In the genomic region with DNA sequence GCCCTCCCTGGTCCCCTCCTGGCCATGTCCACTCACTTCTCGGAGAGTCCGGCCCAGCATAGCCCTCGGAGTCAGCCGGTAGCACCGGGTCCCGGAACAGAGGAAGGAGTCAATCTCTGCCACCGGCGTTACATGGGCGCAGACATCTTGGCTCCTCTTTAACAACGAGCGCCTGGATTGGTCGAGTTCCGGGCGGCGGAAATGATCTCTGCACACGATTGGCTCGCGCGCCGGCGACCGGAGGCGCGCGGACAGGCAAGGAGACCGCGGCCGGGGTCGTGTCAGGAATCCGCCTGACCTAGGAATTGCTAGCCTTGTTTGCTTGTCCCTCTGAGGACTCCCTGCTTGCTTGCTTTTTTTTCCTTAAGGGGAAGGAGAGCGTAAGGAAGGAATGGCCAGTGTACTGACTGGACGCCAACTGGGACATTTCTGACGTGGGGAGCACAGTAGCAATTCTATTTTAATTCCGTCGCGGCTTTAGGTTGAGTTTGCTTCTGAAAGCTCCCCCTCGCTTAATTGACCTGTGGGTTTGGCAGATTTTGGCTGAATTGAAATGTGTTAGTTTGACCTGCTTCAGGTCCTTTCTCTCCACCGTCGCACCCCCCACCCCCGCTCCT, we compare ENCODE assay signal across 1 mouse cellular context.
TF ChIP-seq lines count a peak whose summit lies in the region.

A gene (minus strand): TSS at position 168 of the 617 bp plus-strand sequence.
A gene (plus strand): TSS at position 230 of the 617 bp plus-strand sequence.

TF ChIP-seq in CH12.LX, 34 proteins besides CTCF, POLR2A, EP300 and RAD21 (continued from another document):
- no peak for TF ChIP-seq CHD1 (IDR thresholded peaks at IDR 0.05; ENCODE audit: low read depth, low read length)
- no peak for TF ChIP-seq POLR2AphosphoS2 (IDR thresholded peaks at IDR 0.05; ENCODE audit: low read depth, low read length)
- 0 out of 2 replicates have a peak, but pooled peaks have one; percentile 2 for TF ChIP-seq MEF2A (IDR thresholded peaks at IDR 0.05; ENCODE audit: borderline replicate concordance, low read depth, low read length)
- TF ChIP-seq JUN (IDR thresholded peaks at IDR 0.05; ENCODE audit: insufficient read depth, low read depth, low read length), result no peak
- TF ChIP-seq GABPA (IDR thresholded peaks at IDR 0.05; ENCODE audit: insufficient replicate concordance, low read depth, low read length), result no peak; the same call in 1 of the 2 replicates
- peak; percentile 90 for TF ChIP-seq MXI1 (IDR thresholded peaks at IDR 0.05; ENCODE audit: low read depth, low read length)
- peak; percentile 33 for TF ChIP-seq TCF12 (IDR thresholded peaks at IDR 0.05; ENCODE audit: low read depth, low read length)
- no peak for TF ChIP-seq BHLHE40 (IDR thresholded peaks at IDR 0.05; ENCODE audit: low read depth, low read length)
- TF ChIP-seq ETS1 (conservative IDR thresholded peaks at IDR 0.05; ENCODE audit: low read depth, low read length), result no peak; the same call in 1 of the 2 replicates
- no peak for TF ChIP-seq USF2 (conservative IDR thresholded peaks at IDR 0.05; ENCODE audit: low read depth, low read length)
- no peak for TF ChIP-seq USF1 (IDR thresholded peaks at IDR 0.05; ENCODE audit: low read depth, low read length)
- no peak for TF ChIP-seq IRF4 (IDR thresholded peaks at IDR 0.05; ENCODE audit: low read depth, low read length)
- TF ChIP-seq MAFK (IDR thresholded peaks at IDR 0.05; ENCODE audit: insufficient replicate concordance, low read length), result no peak
- TF ChIP-seq SIN3A (IDR thresholded peaks at IDR 0.05; ENCODE audit: low read length), result peak; percentile 36; the same call in 1 of the 2 replicates
- no peak; the same call in 1 of the 2 replicates for TF ChIP-seq MAZ (IDR thresholded peaks at IDR 0.05; ENCODE audit: low read depth, low read length)
- TF ChIP-seq JUND (conservative IDR thresholded peaks at IDR 0.05; ENCODE audit: low read depth, low read length), result no peak
- TF ChIP-seq ELF1 (IDR thresholded peaks at IDR 0.05; ENCODE audit: low read depth, low read length), result peak; percentile 79
- no peak for TF ChIP-seq ZC3H11A (IDR thresholded peaks at IDR 0.05; ENCODE audit: low read depth, low read length)
- peak; percentile 36; the same call in 1 of the 2 replicates for TF ChIP-seq E2F4 (IDR thresholded peaks at IDR 0.05; ENCODE audit: insufficient replicate concordance, low read depth, low read length)
- no peak; the same call in 1 of the 2 replicates for TF ChIP-seq RCOR1 (conservative IDR thresholded peaks at IDR 0.05; ENCODE audit: low read depth, low read length)
- peak; percentile 83; the same call in 1 of the 2 replicates for TF ChIP-seq KAT2A (IDR thresholded peaks at IDR 0.05; ENCODE audit: insufficient replicate concordance, low read length)
- no peak for TF ChIP-seq SMC3 (IDR thresholded peaks at IDR 0.05; ENCODE audit: low read depth, low read length)
- peak; percentile 77; the same call in 1 of the 2 replicates for TF ChIP-seq TBP (conservative IDR thresholded peaks at IDR 0.05; ENCODE audit: low read depth, low read length)
- no peak for TF ChIP-seq ZMIZ1 (IDR thresholded peaks at IDR 0.05; ENCODE audit: low read depth, low read length)
- TF ChIP-seq ZNF384 (IDR thresholded peaks at IDR 0.05; ENCODE audit: low read depth, low read length), result no peak
